Mouse (Mus musculus): ENCODE results near the gene Cisd3. TPM values are rescaled to one million over a fixed set of nuclear protein-coding genes. Genes with fewer than 3 reads are reported as not detected.
"Not testable (repeated sequence)": the region's sequence is repeated elsewhere in the genome, so short reads cannot be mapped to it uniquely, and the experiment has no call there.

Gene Cisd3
- polyA plus RNA-seq, 1 experiment, result 318 TPM

DNA sequence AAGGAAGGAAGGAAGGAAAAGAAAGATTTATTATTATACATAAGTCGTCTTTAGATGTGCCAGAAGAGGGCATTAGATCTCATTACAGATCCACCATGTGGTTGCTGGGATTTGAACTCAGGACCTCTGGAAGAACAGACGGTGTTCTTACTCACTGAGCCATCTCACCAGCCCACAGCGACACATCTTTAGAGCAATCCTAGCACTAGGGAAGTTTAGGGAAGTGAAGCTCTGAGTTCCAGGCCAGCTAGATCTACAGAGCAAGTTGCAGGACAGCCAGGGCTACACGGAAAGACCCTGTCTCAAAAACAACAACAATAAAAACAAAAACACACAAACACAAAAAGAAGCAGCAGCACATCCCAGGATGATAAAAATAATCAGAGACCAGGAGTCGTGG lies 49.2 kb downstream of the Cisd3 start:
- WGBS, result 83% methylated on average over 5 of the region's 5 CpGs
- DNase-seq (ENCODE audit: low read depth, low spot score), result not testable (repeated sequence)

DNA sequence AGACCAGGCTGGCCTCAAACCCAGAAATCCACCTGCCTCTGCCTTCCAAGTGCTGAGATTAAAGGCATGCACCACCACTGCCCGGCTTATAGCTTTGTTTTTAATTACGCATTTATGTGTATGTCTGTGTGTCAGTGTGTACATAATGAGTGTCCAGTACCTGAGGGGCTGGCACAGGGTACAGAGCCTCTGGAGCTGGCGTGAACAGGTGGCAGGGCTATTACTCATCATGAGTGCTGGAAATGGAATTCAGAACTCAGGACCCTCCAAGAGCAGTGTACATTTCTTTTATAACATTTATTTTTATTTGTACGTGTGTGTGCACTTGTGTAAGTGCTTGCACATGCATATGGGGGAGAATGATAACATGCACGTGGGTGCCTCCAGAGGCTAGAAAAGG lies 51.0 kb downstream of the Cisd3 start:
- 79% methylated on average over 5 of the region's 5 CpGs for WGBS
- DNase-seq (ENCODE audit: low read depth, low spot score), result no peak

DNA sequence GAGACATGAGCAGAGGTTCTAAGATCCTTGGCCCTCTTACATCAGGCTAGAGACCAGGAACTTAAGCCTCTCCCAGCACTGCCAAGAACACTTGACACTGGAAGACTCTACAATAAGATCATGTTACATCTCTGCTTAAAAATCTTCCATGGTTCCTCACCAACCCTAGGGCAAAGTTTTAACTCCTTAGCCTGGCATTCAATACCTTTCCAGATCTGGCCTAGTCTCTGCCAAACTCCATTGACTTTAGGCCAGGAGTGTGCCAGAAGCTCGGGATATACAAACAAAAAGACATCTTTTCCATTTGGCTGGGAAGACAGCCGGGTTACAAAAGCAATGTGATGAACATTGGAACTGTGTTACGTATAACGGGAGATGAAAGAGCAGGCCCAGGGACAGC lies 52.0 kb downstream of the Cisd3 start:
- DNase-seq (ENCODE audit: low read depth, low spot score), result no peak
- WGBS, result 60% methylated on average over 4 of the region's 4 CpGs

Other genes starting within 250 kb of the Cisd3 start
- not detected in 2 replicates for gene 4933428G20Rik, start 185.5 kb upstream of the Cisd3 start, polyA plus RNA-seq (2012; rRNA removed)
- gene Srcin1, start 109.6 kb upstream of the Cisd3 start, polyA plus RNA-seq (2012; rRNA removed), result 0.14 and 0.19 TPM in 2 replicates
- 1.2 and 1.5 TPM in 2 replicates for gene Epop, start 56.1 kb upstream of the Cisd3 start, polyA plus RNA-seq (2012; rRNA removed)
- 15.8 and 23.9 TPM in 2 replicates for gene Mllt6, start 22.4 kb upstream of the Cisd3 start, polyA plus RNA-seq (2012; rRNA removed)
- 26.2 and 38.3 TPM in 2 replicates for gene Pcgf2, start 14.7 kb downstream of the Cisd3 start, polyA plus RNA-seq (2012; rRNA removed)
- 509 and 538 TPM in 2 replicates for gene Psmb3, start 17.6 kb downstream of the Cisd3 start, polyA plus RNA-seq (2012; rRNA removed)
- 4.5 and 5.3 TPM in 2 replicates for gene Pip4k2b, start 58.9 kb downstream of the Cisd3 start, polyA plus RNA-seq (2012; rRNA removed)
- 5.1 and 7.0 TPM in 2 replicates for gene Cwc25, start 80.7 kb downstream of the Cisd3 start, polyA plus RNA-seq (2012; rRNA removed)
- gene 1700001P01Rik, start 90.1 kb downstream of the Cisd3 start, polyA plus RNA-seq (2012; rRNA removed), result 0.22 TPM in 1 of 2 replicates, not detected in the other
- 115 and 147 TPM in 2 replicates for gene Rpl23, start 96.6 kb downstream of the Cisd3 start, polyA plus RNA-seq (2012; rRNA removed)
- 251 and 313 TPM in 2 replicates for gene Lasp1, start 113.2 kb downstream of the Cisd3 start, polyA plus RNA-seq (2012; rRNA removed)
- gene B230217C12Rik, start 155.0 kb downstream of the Cisd3 start, polyA plus RNA-seq (2012; rRNA removed), result 1.2 and 1.4 TPM in 2 replicates
- 0.27 and 0.33 TPM in 2 replicates for gene Fbxo47, start 198.3 kb downstream of the Cisd3 start, polyA plus RNA-seq (2012; rRNA removed)

Measured in large intestine, adult 2 months (tissue).